In the genomic region with DNA sequence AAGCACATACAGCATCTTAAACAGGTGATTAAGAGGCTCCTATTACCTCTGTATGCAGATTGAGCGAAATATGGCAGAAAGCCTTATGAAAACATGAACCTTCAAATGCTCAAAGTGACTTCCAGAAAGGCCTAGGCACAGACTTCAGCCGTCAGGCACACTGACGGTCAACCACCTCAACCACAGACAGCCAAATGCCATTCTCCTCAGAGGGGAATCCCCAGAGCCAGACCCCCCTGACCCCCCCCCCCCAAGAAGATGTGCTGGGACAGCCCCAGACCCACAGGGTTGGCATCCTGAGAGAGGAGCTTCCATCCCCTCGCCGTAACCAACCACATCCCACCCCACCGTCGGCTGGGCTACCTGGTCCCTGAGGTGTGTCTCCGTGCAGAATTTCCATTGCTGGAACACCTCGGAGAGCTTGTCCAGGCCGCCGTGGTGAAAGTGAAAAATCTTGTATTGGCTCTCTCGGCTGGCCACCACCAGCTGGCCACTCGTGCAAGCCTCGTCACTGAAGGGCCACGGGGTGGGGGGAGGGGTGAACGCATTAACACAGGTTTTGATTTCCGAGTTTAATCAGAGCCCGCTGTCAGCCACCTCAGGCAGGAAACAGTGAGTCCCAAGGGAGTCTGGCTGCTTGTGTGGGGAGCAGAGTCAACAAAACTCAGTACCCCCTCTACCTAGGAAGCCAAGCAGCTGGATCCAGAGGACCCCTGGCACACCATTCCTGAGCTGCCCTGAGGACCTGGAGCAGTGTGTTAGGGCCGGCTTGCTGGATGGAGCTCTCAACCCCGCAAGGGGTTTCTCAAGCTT, we compare ENCODE assay signal across 12 mouse cellular contexts.
A peak's percentile ranks its signal among the peaks of the same experiment; 100 is the strongest.
DNase-seq lines count a peak whose midpoint lies in the region; ATAC-seq lines count a peak whose summit lies in the region.
"Had no signal": no experiment of that assay in that cellular context is flagged by ENCODE, and none has a peak within 500 bp of the region (broad histone marks: within the 10 kb centered on the region; RNA-seq: fewer than 3 reads in every experiment).

No protein-coding gene starts in this region.

- WGBS in heart, embryonic 11.5 days (ENCODE audit: insufficient replicate concordance) = 30% methylated on average over 20 of the region's 20 CpGs
- WGBS in forebrain, embryonic 10.5 days = 15% methylated on average over 20 of the region's 20 CpGs
- 20% methylated on average over 20 of the region's 20 CpGs for WGBS in hindbrain, embryonic 16.5 days
- WGBS in midbrain, embryonic 16.5 days = 19% methylated on average over 20 of the region's 20 CpGs

- 0 out of 2 replicates have a peak overlapping the region, but pooled peaks have one; percentile 30 for H3K9ac ChIP-seq in heart, embryonic 11.5 days (ENCODE audit: low read depth, low read length)
- peak overlapping the region; percentile 52 for H3K9ac ChIP-seq in hindbrain, embryonic 16.5 days (ENCODE audit: low read depth, low read length)
- H3K9ac ChIP-seq in midbrain, embryonic 16.5 days (ENCODE audit: low read depth, low read length) = peak overlapping the region; percentile 51; the same call in 1 of the 2 replicates

- H3K4me3 ChIP-seq in heart, embryonic 11.5 days (ENCODE audit: low read depth, low read length) = no peak overlapping the region
- peak overlapping the region; percentile 39 for H3K4me3 ChIP-seq in forebrain, embryonic 10.5 days
- no peak overlapping the region for H3K4me3 ChIP-seq in hindbrain, embryonic 16.5 days (ENCODE audit: low read length)
- no peak overlapping the region for H3K4me3 ChIP-seq in midbrain, embryonic 16.5 days (ENCODE audit: low read depth, low read length)

- peak overlapping the region; percentile 31 for H3K4me2 ChIP-seq in heart, embryonic 11.5 days
- peak overlapping the region; percentile 40 for H3K4me2 ChIP-seq in hindbrain, embryonic 16.5 days (ENCODE audit: low read length)
- H3K4me2 ChIP-seq in midbrain, embryonic 16.5 days (ENCODE audit: low read length) = peak overlapping the region; percentile 42
- H3K4me2 ChIP-seq: liver, embryonic 11.5 days had no signal

- H3K9me3 ChIP-seq in heart, embryonic 11.5 days (replicated peaks; ENCODE audit: control insufficient read depth, low read length) = no peaks in the 10 kb centered on the region
- no peaks in the 10 kb centered on the region for H3K9me3 ChIP-seq in forebrain, embryonic 10.5 days
- no peaks in the 10 kb centered on the region for H3K9me3 ChIP-seq in hindbrain, embryonic 16.5 days (ENCODE audit: control insufficient read depth, low read length)
- H3K9me3 ChIP-seq in midbrain, embryonic 16.5 days (replicated peaks; ENCODE audit: control insufficient read depth, low read length, poor library complexity, severe bottlenecking) = no peaks in the 10 kb centered on the region

- no peaks in the 10 kb centered on the region for H3K36me3 ChIP-seq in heart, embryonic 11.5 days (ENCODE audit: control insufficient read depth, insufficient read depth, low read length)
- H3K36me3 ChIP-seq in forebrain, embryonic 10.5 days (replicated peaks) = peaks cover 34% of the 10 kb centered on the region
- no peaks in the 10 kb centered on the region; the same call in 1 of the 2 replicates for H3K36me3 ChIP-seq in hindbrain, embryonic 16.5 days (ENCODE audit: control insufficient read depth, insufficient read depth, low read length)
- H3K36me3 ChIP-seq in midbrain, embryonic 16.5 days (ENCODE audit: control insufficient read depth, insufficient read depth, low read length) = peaks cover 11% of the 10 kb centered on the region; the same call in 1 of the 2 replicates

- no peak for ATAC-seq in heart, embryonic 11.5 days (replicated peaks; ENCODE audit: insufficient number of reproducible peaks, low FRiP score, low TSS enrichment)
- 0 out of 2 replicates have a peak, but pooled peaks have one; percentile 4 for ATAC-seq in hindbrain, embryonic 16.5 days
- no peak for ATAC-seq in midbrain, embryonic 16.5 days

- H3K4me1 ChIP-seq in heart, embryonic 11.5 days (ENCODE audit: control insufficient read depth, insufficient read depth, low read length) = peaks cover 22% of the 10 kb centered on the region
- H3K4me1 ChIP-seq in forebrain, embryonic 10.5 days = peaks cover 63% of the 10 kb centered on the region
- H3K4me1 ChIP-seq in hindbrain, embryonic 16.5 days (ENCODE audit: control insufficient read depth, insufficient read depth, low read depth, low read length) = peaks cover 31% of the 10 kb centered on the region
- peaks cover 25% of the 10 kb centered on the region for H3K4me1 ChIP-seq in midbrain, embryonic 16.5 days (ENCODE audit: control insufficient read depth, insufficient read depth, low read length)

- H3K27ac ChIP-seq in heart, embryonic 11.5 days (ENCODE audit: low read depth, low read length) = no peak overlapping the region
- H3K27ac ChIP-seq in forebrain, embryonic 10.5 days = peak overlapping the region; percentile 85
- H3K27ac ChIP-seq in hindbrain, embryonic 16.5 days (ENCODE audit: low read depth, low read length) = peak overlapping the region; percentile 60
- peak overlapping the region; percentile 78 for H3K27ac ChIP-seq in midbrain, embryonic 16.5 days (ENCODE audit: low read length)
- H3K27ac ChIP-seq: macrophage had no signal

- H3K27me3 ChIP-seq in heart, embryonic 11.5 days (ENCODE audit: control insufficient read depth, insufficient read depth, low read length) = peaks cover 27% of the 10 kb centered on the region
- peaks cover 55% of the 10 kb centered on the region for H3K27me3 ChIP-seq in forebrain, embryonic 10.5 days (ENCODE audit: poor library complexity, severe bottlenecking)
- no peaks in the 10 kb centered on the region for H3K27me3 ChIP-seq in hindbrain, embryonic 16.5 days (replicated peaks; ENCODE audit: control insufficient read depth, insufficient read depth, low read length)
- no peaks in the 10 kb centered on the region for H3K27me3 ChIP-seq in midbrain, embryonic 16.5 days (ENCODE audit: control insufficient read depth, insufficient read depth, low read depth, low read length)

- no peak for DNase-seq in heart, adult 8-10 months (ENCODE audit: low spot score)
- DNase-seq in forebrain, embryonic 10.5 days (ENCODE audit: extremely low spot score, low spot score) = no peak
- DNase-seq in spleen, adult 18-20 months = no peak
- DNase-seq in layer of hippocampus, adult 18-20 months (ENCODE audit: low spot score in 2 of 2) = no peak
- no peak for DNase-seq in urinary bladder, postnatal 36 days (ENCODE audit: low spot score in 2 of 2)
- DNase-seq: adrenal gland, adult 8-10 months; cerebellum, adult 11 months had no signal
